Mouse (Mus musculus): ENCODE results near the gene Krtap26-1. TPM values are rescaled to one million over a fixed set of nuclear protein-coding genes. Genes with fewer than 3 reads are reported as not detected.

The Krtap26-1 gene
- polyA plus RNA-seq, 2 experiments = not detected

GRCm38 (mm10) chr16:88635142-88635541 is 12.5 kb downstream of the Krtap26-1 start:
- Histone ChIP-seq H3K4me3 (ENCODE audit: insufficient read depth in 1 of 2, low read depth in 2 of 2, low read length in 2 of 2) (no peak overlapping the region), H3K27ac (no peak overlapping the region), H3K9ac (replicated peaks) (no peak overlapping the region), H3K4me2 (ENCODE audit: low read depth) (no peak overlapping the region), H3K4me1 (replicated peaks; ENCODE audit: control insufficient read depth in 2 of 2, insufficient read depth in 2 of 2, low read length in 1 of 2) (no peaks in the 10 kb centered on the region), H3K36me3 (replicated peaks; ENCODE audit: control insufficient read depth, insufficient read depth, low read depth) (no peaks in the 10 kb centered on the region), H3K27me3 (ENCODE audit: control insufficient read depth, insufficient read depth, low read length) (no peaks in the 10 kb centered on the region), H3K9me3 (ENCODE audit: control insufficient read depth, low read length) (no peaks in the 10 kb centered on the region)
- DNase-seq (ENCODE audit: low read depth in 3 of 3, low spot score in 3 of 3) = no peak
- ATAC-seq (ENCODE audit: insufficient read depth) = no peak
- 70% methylated on average over 4 of the region's 4 CpGs for WGBS (ENCODE audit: insufficient replicate concordance)
- no peak for TF ChIP-seq CTCF (IDR thresholded peaks at IDR 0.05; ENCODE audit: low read depth)
- no peak for TF ChIP-seq EP300 (IDR thresholded peaks at IDR 0.05; ENCODE audit: low read depth)

- Histone ChIP-seq H3K36me3 (replicated peaks; ENCODE audit: control insufficient read depth, insufficient read depth, low read depth) (no peaks in the 10 kb centered on the region), H3K9me3 (ENCODE audit: control insufficient read depth, low read length) (no peaks in the 10 kb centered on the region), H3K27me3 (ENCODE audit: control insufficient read depth, insufficient read depth, low read length) (no peaks in the 10 kb centered on the region), H3K4me3 (ENCODE audit: insufficient read depth in 1 of 2, low read depth in 2 of 2, low read length in 2 of 2) (no peak overlapping the region), H3K27ac (no peak overlapping the region), H3K4me1 (replicated peaks; ENCODE audit: control insufficient read depth in 2 of 2, insufficient read depth in 2 of 2, low read length in 1 of 2) (no peaks in the 10 kb centered on the region), H3K4me2 (ENCODE audit: low read depth) (no peak overlapping the region), H3K9ac (replicated peaks) (no peak overlapping the region)
- no peak for DNase-seq (ENCODE audit: low read depth in 3 of 3, low spot score in 3 of 3)
- no peak for ATAC-seq (ENCODE audit: insufficient read depth)
- 57% methylated on average over 4 of the region's 4 CpGs for WGBS (ENCODE audit: insufficient replicate concordance)
- no peak for TF ChIP-seq EP300 (IDR thresholded peaks at IDR 0.05; ENCODE audit: low read depth)
- no peak for TF ChIP-seq CTCF (IDR thresholded peaks at IDR 0.05; ENCODE audit: low read depth)
Measured at GRCm38 (mm10) chr16:88631474-88631873, 16.1 kb downstream of the Krtap26-1 start.

DNA sequence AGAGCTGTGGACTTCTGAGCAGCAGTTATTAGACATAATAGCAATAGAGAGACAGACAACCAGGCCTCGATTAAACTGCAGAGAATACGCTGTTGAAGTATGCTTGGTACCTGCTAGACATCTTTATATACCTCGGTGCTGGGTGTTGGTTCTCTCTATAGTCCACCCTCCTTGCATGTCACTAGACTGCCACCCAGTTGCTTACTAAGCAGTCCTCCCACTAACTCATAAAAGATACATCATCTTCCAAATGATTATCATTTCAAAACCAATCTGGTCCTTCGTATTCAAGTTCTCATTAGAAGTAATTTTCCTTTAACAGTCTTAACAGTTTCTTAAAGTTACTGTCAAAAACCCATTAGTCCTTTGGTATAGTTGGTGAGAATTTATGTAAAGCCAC is 20.0 kb downstream of the Krtap26-1 start, which contains the start of gene 2310079G19Rik:
2310079G19Rik (minus strand) TSS at position 101 of the 400 bp plus-strand sequence.
- Histone ChIP-seq H3K4me2 (ENCODE audit: low read depth) (no peak within 1 kb of the TSS), H3K4me3 (ENCODE audit: insufficient read depth in 1 of 2, low read depth in 2 of 2, low read length in 2 of 2) (no peak within 1 kb of the TSS), H3K4me1 (replicated peaks; ENCODE audit: control insufficient read depth in 2 of 2, insufficient read depth in 2 of 2, low read length in 1 of 2) (no peaks in the 10 kb centered on the region), H3K9me3 (ENCODE audit: control insufficient read depth, low read length) (no peaks in the 10 kb centered on the region), H3K36me3 (replicated peaks; ENCODE audit: control insufficient read depth, insufficient read depth, low read depth) (no peaks in the 10 kb centered on the region), H3K27me3 (ENCODE audit: control insufficient read depth, insufficient read depth, low read length) (no peaks in the 10 kb centered on the region), H3K9ac (replicated peaks) (no peak within 1 kb of the TSS), H3K27ac (no peak within 1 kb of the TSS)
- 75% methylated on average over 4 of the region's 4 CpGs for WGBS (ENCODE audit: insufficient replicate concordance)
- TF ChIP-seq CTCF (IDR thresholded peaks at IDR 0.05; ENCODE audit: low read depth) = no peak
- no peak for TF ChIP-seq EP300 (IDR thresholded peaks at IDR 0.05; ENCODE audit: low read depth)
- ATAC-seq (ENCODE audit: insufficient read depth) (no peak), DNase-seq (ENCODE audit: low read depth in 3 of 3, low spot score in 3 of 3) (no peak)

DNA sequence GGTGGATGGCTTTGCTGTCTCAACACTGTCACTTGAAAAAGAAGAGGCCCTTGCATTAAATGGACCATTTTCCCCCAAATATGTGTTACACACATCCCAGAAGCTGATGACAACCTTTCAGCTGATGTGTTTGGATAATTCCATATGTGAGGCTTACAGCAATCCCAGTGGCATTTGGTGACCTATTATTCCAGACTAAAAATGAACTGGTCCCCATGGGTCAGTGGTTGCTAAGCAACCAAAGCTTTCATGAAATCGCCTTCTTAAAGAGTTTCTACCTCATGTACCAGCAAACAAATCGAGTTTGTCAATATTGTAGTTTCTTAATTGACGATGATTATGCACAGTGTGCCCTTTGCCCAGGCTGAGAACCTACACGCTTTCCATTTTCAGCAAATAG is 34.9 kb downstream of the Krtap26-1 start:
- Histone ChIP-seq H3K4me3 (ENCODE audit: insufficient read depth in 1 of 2, low read depth in 2 of 2, low read length in 2 of 2) (no peak overlapping the region), H3K36me3 (replicated peaks; ENCODE audit: control insufficient read depth, insufficient read depth, low read depth) (no peaks in the 10 kb centered on the region), H3K27ac (no peak overlapping the region), H3K4me2 (ENCODE audit: low read depth) (no peak overlapping the region), H3K9ac (replicated peaks) (no peak overlapping the region), H3K27me3 (ENCODE audit: control insufficient read depth, insufficient read depth, low read length) (no peaks in the 10 kb centered on the region), H3K9me3 (ENCODE audit: control insufficient read depth, low read length) (no peaks in the 10 kb centered on the region), H3K4me1 (replicated peaks; ENCODE audit: control insufficient read depth in 2 of 2, insufficient read depth in 2 of 2, low read length in 1 of 2) (no peaks in the 10 kb centered on the region)
- 61% methylated on average over 4 of the region's 4 CpGs for WGBS (ENCODE audit: insufficient replicate concordance)
- no peak for ATAC-seq (ENCODE audit: insufficient read depth)
- TF ChIP-seq EP300 (IDR thresholded peaks at IDR 0.05; ENCODE audit: low read depth) = no peak
- no peak for TF ChIP-seq CTCF (IDR thresholded peaks at IDR 0.05; ENCODE audit: low read depth)
- no peak for DNase-seq (ENCODE audit: low read depth in 3 of 3, low spot score in 3 of 3)

- no peak within 1 kb of the TSS for H3K4me3 ChIP-seq (ENCODE audit: insufficient read depth in 1 of 2, low read depth in 2 of 2, low read length in 2 of 2)
- no peaks in the 10 kb centered on the region for H3K27me3 ChIP-seq (ENCODE audit: control insufficient read depth, insufficient read depth, low read length)
- TF ChIP-seq EP300 (IDR thresholded peaks at IDR 0.05; ENCODE audit: low read depth) = no peak
- TF ChIP-seq CTCF (IDR thresholded peaks at IDR 0.05; ENCODE audit: low read depth) = no peak
- no peaks in the 10 kb centered on the region for H3K36me3 ChIP-seq (replicated peaks; ENCODE audit: control insufficient read depth, insufficient read depth, low read depth)
- ATAC-seq (ENCODE audit: insufficient read depth) (no peak), DNase-seq (ENCODE audit: low read depth in 3 of 3, low spot score in 3 of 3) (no peak)
- no peaks in the 10 kb centered on the region for H3K4me1 ChIP-seq (replicated peaks; ENCODE audit: control insufficient read depth in 2 of 2, insufficient read depth in 2 of 2, low read length in 1 of 2)
- H3K4me2 ChIP-seq (ENCODE audit: low read depth) = no peak within 1 kb of the TSS
- no peaks in the 10 kb centered on the region for H3K9me3 ChIP-seq (ENCODE audit: control insufficient read depth, low read length)
- H3K9ac ChIP-seq (replicated peaks) = no peak within 1 kb of the TSS
- WGBS (ENCODE audit: insufficient replicate concordance) = 75% methylated on average over 8 of the region's 8 CpGs
- no peak within 1 kb of the TSS for H3K27ac ChIP-seq
Measured at GRCm38 (mm10) chr16:88611922-88612321, 35.7 kb downstream of the Krtap26-1 start, which contains the start of gene Krtap24-1. Gene Krtap24-1, minus strand, starts transcription at chr16:88612279.

All from liver, embryonic 14.5 days (tissue).